Mouse (Mus musculus) kidney, embryonic 14.5 days (tissue): ENCODE measurements around the gene Arhgap19. TPM values are rescaled to one million over a fixed set of nuclear protein-coding genes. Genes with fewer than 3 reads are reported as not detected.
"Not testable (repeated sequence)": the region's sequence is repeated elsewhere in the genome, so short reads cannot be mapped to it uniquely, and the experiment has no call there.

Experiments
- ATAC-seq: fragments of 200-750 bp; cut with Nextera tagmentation; 2 replicates; pipeline ENCODE4 v1.8.0; 2017; ENCODE audit warnings: moderate number of reproducible peaks, mild to moderate bottlenecking, moderate TSS enrichment, moderate library complexity; ENCODE audit not compliant: low FRiP score, low TSS enrichment
- H3K27ac ChIP-seq: fragments of 300-500 bp; sonication (generic); 2 replicates; pipeline ENCODE4 v1.5.1; 2014; ENCODE audit warnings: low read depth, mild to moderate bottlenecking, low read length, moderate library complexity, mixed read lengths
- H3K27me3 ChIP-seq: fragments of 300-500 bp; sonication (generic); 2 replicates; pipeline ENCODE4 v1.6.1; 2014; ENCODE audit warnings: mild to moderate bottlenecking, low read length; ENCODE audit not compliant: control insufficient read depth, insufficient read depth
- H3K36me3 ChIP-seq: fragments of 300-500 bp; sonication (generic); 2 replicates; pipeline ENCODE4 v1.6.1; 2014; ENCODE audit warnings: low read length, mixed read lengths; ENCODE audit not compliant: control insufficient read depth, insufficient read depth
- H3K4me1 ChIP-seq: fragments of 300-500 bp; sonication (generic); 2 replicates; pipeline ENCODE4 v1.6.1; 2014; ENCODE audit warnings: low read length, mixed read lengths; ENCODE audit not compliant: control insufficient read depth, insufficient read depth
- H3K4me2 ChIP-seq: fragments of 300-500 bp; sonication (generic); replicated peaks from 2 replicates; pipeline ENCODE4 v1.6.1; 2014; ENCODE audit warnings: low read depth, mild to moderate bottlenecking, low read length
- H3K4me3 ChIP-seq: fragments of 300-500 bp; sonication (generic); 2 replicates; pipeline ENCODE4 v1.5.1; 2014; ENCODE audit warnings: mild to moderate bottlenecking, low read length
- H3K9ac ChIP-seq: fragments of 300-500 bp; sonication (generic); 2 replicates; pipeline ENCODE4 v1.6.1; 2014; ENCODE audit warnings: low read depth, mild to moderate bottlenecking, low read length, moderate library complexity
- H3K9me3 ChIP-seq: fragments of 300-500 bp; sonication (generic); 2 replicates; pipeline ENCODE4 v1.6.1; 2016; ENCODE audit warnings: low read length; ENCODE audit not compliant: control insufficient read depth
- WGBS: fragments of 180-500 bp; shearing (Covaris S2); extraction: QIAGEN DNeasy Blood & Tissue Kit; methylation state at CpG from one replicate; pipeline ENCODE4 v1.1.7; 2014; 5-methylcytosine and 5-hydroxymethylcytosine counted together
- polyA plus RNA-seq: library from polyadenylated mRNA; unstranded; fragments of >200 nt; fragmentation: Nextera tagmentation; extraction: Ambion mirVana; gene quantifications from 2 replicates; pipeline ENCODE4 v1.2.1, GENCODE M21; 2014

Gene Arhgap19
- polyA plus RNA-seq, result 23.9 and 38.1 TPM in 2 replicates

- no peaks in the 10 kb centered on the region for H3K36me3 ChIP-seq
- H3K9ac ChIP-seq, result peak within 1 kb of the TSS; percentile 66
- peak within 1 kb of the TSS; percentile 66 for H3K4me2 ChIP-seq
- H3K4me1 ChIP-seq, result peaks cover 8% of the 10 kb centered on the region; the same call in 1 of the 2 replicates
- peak; percentile 99 for ATAC-seq
- H3K4me3 ChIP-seq, result peak within 1 kb of the TSS; percentile 64
- H3K9me3 ChIP-seq, result peaks cover 5% of the 10 kb centered on the region; the same call in 1 of the 2 replicates
- under 1% methylated on average over 44 of the region's 48 CpGs for WGBS
- H3K27ac ChIP-seq, result no peak within 1 kb of the TSS; the same call in 1 of the 2 replicates
- no peaks in the 10 kb centered on the region for H3K27me3 ChIP-seq
These were observed at the start of gene Arhgap19 for GRCm38 (mm10) chr19:41801742-41802369. Gene Arhgap19 (minus strand): TSS chr19:41802047.

GRCm38 (mm10) chr19:41850719-41851543 lies 49.1 kb upstream of the Arhgap19 start:
- peak overlapping the region; percentile 19; the same call in 1 of the 2 replicates for H3K9ac ChIP-seq

GRCm38 (mm10) chr19:41850021-41850718 lies 48.3 kb upstream of the Arhgap19 start:
- 17% methylated on average over 6 of the region's 6 CpGs for WGBS
- Histone ChIP-seq H3K9ac (no peak overlapping the region), H3K36me3 (no peaks in the 10 kb centered on the region), H3K4me3 (no peak overlapping the region), H3K27ac (peak overlapping the region; percentile 88), H3K9me3 (no peaks in the 10 kb centered on the region), H3K4me2 (no peak overlapping the region; the same call in 1 of the 2 replicates), H3K27me3 (no peaks in the 10 kb centered on the region), H3K4me1 (peaks cover 21% of the 10 kb centered on the region; the same call in 1 of the 2 replicates)
- ATAC-seq, result no peak

More at GRCm38 (mm10) chr19:41850719-41851543, 49.1 kb upstream of the Arhgap19 start:
- no peaks in the 10 kb centered on the region for H3K27me3 ChIP-seq
- peak overlapping the region; percentile 88 for H3K27ac ChIP-seq
- H3K36me3 ChIP-seq, result no peaks in the 10 kb centered on the region
- H3K9me3 ChIP-seq, result no peaks in the 10 kb centered on the region
- 0 out of 2 replicates have a peak overlapping the region, but pooled peaks have one; percentile 2 for H3K4me3 ChIP-seq
- peaks cover 21% of the 10 kb centered on the region; the same call in 1 of the 2 replicates for H3K4me1 ChIP-seq
- ATAC-seq, result no peak
- 17% methylated on average over 14 of the region's 14 CpGs for WGBS
- H3K4me2 ChIP-seq, result peak overlapping the region; percentile 31

- H3K9ac ChIP-seq, result peak within 1 kb of the TSS; percentile 86
- peak within 1 kb of the TSS; percentile 87 for H3K27ac ChIP-seq
- H3K4me1 ChIP-seq, result peaks cover 21% of the 10 kb centered on the region; the same call in 1 of the 2 replicates
- H3K4me3 ChIP-seq, result peak within 1 kb of the TSS; percentile 79
- under 1% methylated on average over 72 of the region's 72 CpGs for WGBS
- H3K36me3 ChIP-seq, result no peaks in the 10 kb centered on the region
- no peaks in the 10 kb centered on the region for H3K27me3 ChIP-seq
- H3K9me3 ChIP-seq, result no peaks in the 10 kb centered on the region
- H3K4me2 ChIP-seq, result peak within 1 kb of the TSS; percentile 97
- peak; percentile 94 for ATAC-seq
These were observed 46.4 kb upstream of the Arhgap19 start, which contains the start of gene Frat2 for GRCm38 (mm10) chr19:41847992-41848851. Gene Frat2 (minus strand): TSS chr19:41848132.

GRCm38 (mm10) chr19:41847614-41847991 lies 45.8 kb upstream of the Arhgap19 start:
- under 1% methylated on average over 46 of the region's 53 CpGs for WGBS
- H3K9me3 ChIP-seq, H3K27me3 ChIP-seq, H3K36me3 ChIP-seq: not testable (repeated sequence)
- Histone ChIP-seq H3K27ac (peak overlapping the region; percentile 82), H3K4me2 (peak overlapping the region; percentile 97), H3K4me3 (peak overlapping the region; percentile 79), H3K9ac (peak overlapping the region; percentile 86), H3K4me1 (peaks cover 21% of the 10 kb centered on the region; the same call in 1 of the 2 replicates)
- ATAC-seq, result peak; percentile 42

- Histone ChIP-seq H3K9ac (peak overlapping the region; percentile 86), H3K4me3 (peak overlapping the region; percentile 79), H3K36me3 (no peaks in the 10 kb centered on the region), H3K4me2 (peak overlapping the region; percentile 97), H3K27me3 (no peaks in the 10 kb centered on the region), H3K4me1 (peaks cover 21% of the 10 kb centered on the region; the same call in 1 of the 2 replicates), H3K9me3 (no peaks in the 10 kb centered on the region), H3K27ac (peak overlapping the region; percentile 82)
- peak; percentile 19 for ATAC-seq
- under 1% methylated on average over 64 of the region's 64 CpGs for WGBS
These were observed 45.3 kb upstream of the Arhgap19 start for GRCm38 (mm10) chr19:41847091-41847581.

GRCm38 (mm10) chr19:41846366-41847090 lies 44.7 kb upstream of the Arhgap19 start:
- 9% methylated on average over 21 of the region's 21 CpGs for WGBS
- Histone ChIP-seq H3K9ac (peak overlapping the region; percentile 86; the same call in 1 of the 2 replicates), H3K27ac (0 out of 2 replicates have a peak overlapping the region, but pooled peaks have one; percentile 82), H3K27me3 (no peaks in the 10 kb centered on the region), H3K4me2 (peak overlapping the region; percentile 97), H3K4me3 (peak overlapping the region; percentile 79), H3K9me3 (no peaks in the 10 kb centered on the region), H3K4me1 (peaks cover 19% of the 10 kb centered on the region; the same call in 1 of the 2 replicates), H3K36me3 (no peaks in the 10 kb centered on the region)
- ATAC-seq, result no peak
